Mouse (Mus musculus) cerebellum, adult 2 months (tissue): ENCODE data around the gene Mrpl24.

Experiments
- CTCF ChIP-seq: fragments of 200-500 bp; IDR thresholded peaks from 2 replicates; pipeline ENCODE4 v1.5.1; 2011; ENCODE audit warnings: low read depth, mild to moderate bottlenecking, control low read depth, low read length, moderate library complexity, borderline replicate concordance; ENCODE audit not compliant: insufficient read depth
- POLR2A ChIP-seq: fragments of 200-500 bp; IDR thresholded peaks from 2 replicates; pipeline ENCODE4 v1.6.1; 2011; ENCODE audit warnings: low read length, control low read depth, borderline replicate concordance; ENCODE audit not compliant: insufficient read depth

DNA sequence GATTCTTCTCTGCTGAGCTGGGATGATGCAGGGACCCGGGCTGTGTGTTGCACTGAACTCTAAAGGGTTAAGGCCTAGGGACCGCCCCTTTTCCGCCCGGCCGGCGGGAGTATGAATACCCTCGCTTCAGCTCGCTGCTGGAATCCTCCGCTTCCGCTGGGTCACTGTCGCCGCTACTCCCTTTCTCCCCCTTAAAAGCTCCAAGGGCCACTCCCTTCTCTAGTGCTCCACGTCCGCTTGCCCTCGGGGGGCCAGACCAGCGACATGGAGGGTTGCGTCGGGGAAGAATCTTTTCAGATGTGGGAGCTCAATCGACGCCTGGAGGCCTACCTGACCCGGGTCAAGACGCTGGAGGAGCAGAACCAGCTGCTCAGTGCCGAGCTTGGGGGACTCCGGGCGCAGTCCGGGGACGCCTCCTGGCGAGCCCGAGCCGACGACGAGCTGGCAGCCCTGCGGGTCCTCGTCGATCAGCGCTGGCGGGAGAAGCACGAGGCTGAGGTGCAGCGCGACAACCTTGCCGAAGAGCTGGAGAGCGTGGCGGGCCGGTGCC, 51.7 kb downstream of the Mrpl24 start, which contains the start of gene Nes:
- TF ChIP-seq CTCF (no peak), POLR2A (no peak)
